Mouse (Mus musculus) frontal cortex, adult 2 months (tissue): ENCODE measurements around the gene Naglu. TPM values are rescaled to one million over a fixed set of nuclear protein-coding genes. Genes with fewer than 3 reads are reported as not detected.

Experiments
- DNase-seq, 2 experiments: peaks; one replicate each; pipeline ENCODE4 v3.0.0; 2022; ENCODE audit warnings: low spot score in 1 of 2; ENCODE audit errors: extremely low spot score in 1 of 2
- polyA plus RNA-seq: library from polyadenylated mRNA; depleted of rRNA; stranded (reverse); fragments of >200 nt; gene quantifications from 2 replicates; pipeline ENCODE4 v1.2.3, GENCODE M21; 2012

The Naglu gene
- polyA plus RNA-seq, 1 experiment: 13.0 TPM

DNA sequence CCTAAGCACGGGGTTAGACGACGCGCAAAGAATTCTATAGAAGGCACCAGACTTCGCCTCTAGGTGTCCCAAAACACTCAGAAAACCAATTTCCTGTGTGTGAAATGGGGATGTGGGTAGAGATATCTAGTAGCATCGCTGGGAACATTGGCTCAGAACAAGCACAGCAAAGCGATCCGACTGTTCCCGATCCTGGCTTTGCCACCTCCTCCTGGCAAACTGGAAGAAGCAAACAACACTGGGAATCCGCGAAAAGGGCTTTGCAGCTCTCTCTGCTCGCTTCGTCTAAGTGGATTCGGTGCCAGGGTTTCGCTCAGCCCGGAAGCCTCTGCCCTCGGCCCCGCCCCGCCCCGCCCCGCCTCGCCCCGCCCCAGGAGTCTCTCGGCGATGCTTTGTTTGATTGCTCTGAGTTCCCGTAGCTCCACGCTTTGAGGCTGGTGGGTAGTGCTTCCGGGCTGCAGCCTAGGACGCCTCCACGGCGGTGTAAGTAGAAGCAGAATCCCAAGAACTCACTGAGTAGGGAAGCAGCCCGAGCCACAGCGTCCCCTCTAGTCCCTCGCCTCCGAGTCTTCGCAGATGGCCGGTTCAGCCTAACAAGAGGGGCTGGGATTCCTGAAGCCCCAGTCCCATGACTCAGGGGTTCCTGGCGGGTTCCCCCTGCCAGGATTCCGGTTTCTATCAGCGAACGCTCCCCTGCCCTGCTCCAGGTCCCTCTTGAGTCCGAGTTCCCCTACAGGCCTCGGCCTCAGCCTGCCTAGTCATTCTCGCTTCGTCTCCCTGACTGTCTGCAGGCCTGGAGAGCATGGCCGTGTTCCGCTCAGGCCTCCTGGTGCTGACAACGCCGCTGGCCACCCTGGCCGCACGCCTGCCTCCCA is 12.6 kb downstream of the Naglu start, which contains the start of gene Coasy:
Gene Coasy (plus strand): TSS at position 358 of the 875 bp plus-strand sequence.
- DNase-seq: peak; percentile 84 to 93

- DNase-seq: no peak
These were observed 13.4 kb downstream of the Naglu start for GRCm38 (mm10) chr11:101083083-101083697.

DNA sequence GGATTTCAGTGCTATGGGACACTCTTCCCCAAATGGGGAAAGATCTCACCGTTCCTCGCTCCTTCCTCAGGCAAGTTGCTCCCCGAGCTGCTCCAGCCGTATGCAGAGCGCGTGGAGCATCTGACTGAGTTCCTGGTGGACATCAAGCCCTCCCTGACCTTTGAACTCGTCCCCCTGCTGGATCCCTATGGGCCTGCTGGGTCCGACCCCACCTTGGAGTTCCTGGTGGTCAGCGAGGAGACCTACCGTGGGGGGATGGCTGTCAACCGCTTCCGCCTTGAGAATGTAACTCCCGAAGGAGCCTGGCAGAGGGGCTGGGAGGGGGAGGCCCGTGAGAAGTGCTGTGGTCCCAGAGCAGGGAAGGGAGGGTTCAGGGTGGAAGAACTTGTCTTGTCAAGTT is 14.4 kb downstream of the Naglu start:
- DNase-seq: no peak

GRCm38 (mm10) chr11:101084811-101085210 is 15.0 kb downstream of the Naglu start:
- DNase-seq: no peak

DNA sequence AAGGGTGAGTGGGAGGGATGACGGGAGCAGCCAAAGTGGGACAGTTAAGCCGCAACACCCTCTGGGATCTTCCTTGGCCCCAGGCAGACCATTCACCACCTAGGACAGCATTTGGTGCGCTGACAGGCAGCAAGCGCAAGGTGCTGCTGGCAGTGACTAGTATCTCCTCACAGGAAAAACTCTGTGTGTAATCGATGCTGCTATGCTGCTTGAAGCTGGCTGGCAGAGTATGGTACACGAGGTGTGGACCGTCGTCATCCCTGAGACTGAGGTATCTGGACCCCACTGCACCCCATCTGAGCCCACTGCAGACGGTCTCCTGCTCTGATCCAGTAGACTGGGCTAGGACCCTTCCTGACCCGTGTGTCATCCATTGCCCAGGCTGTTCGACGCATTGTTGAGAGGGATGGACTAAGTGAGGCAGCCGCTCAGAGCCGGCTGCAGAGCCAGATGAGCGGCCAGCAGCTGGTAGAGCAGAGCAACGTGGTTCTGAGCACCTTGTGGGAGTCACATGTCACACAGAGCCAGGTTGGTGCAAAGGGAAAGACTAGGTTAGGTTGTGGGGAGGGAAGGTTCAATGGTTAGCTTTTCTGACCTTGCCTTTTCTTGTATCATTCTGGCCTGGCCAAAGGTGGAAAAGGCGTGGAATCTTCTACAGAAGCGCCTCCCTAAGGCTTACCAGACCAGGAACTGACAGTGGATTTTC is 16.0 kb downstream of the Naglu start:
- DNase-seq: no peak

GRCm38 (mm10) chr11:101086323-101086674 is 16.5 kb downstream of the Naglu start:
- no peak for DNase-seq

- DNase-seq: peak; percentile 87 to 97
These were observed 17.2 kb downstream of the Naglu start, which contains the start of gene Mlx for GRCm38 (mm10) chr11:101086756-101087681. TSS of gene Mlx (plus strand) at chr11:101087277.

DNA sequence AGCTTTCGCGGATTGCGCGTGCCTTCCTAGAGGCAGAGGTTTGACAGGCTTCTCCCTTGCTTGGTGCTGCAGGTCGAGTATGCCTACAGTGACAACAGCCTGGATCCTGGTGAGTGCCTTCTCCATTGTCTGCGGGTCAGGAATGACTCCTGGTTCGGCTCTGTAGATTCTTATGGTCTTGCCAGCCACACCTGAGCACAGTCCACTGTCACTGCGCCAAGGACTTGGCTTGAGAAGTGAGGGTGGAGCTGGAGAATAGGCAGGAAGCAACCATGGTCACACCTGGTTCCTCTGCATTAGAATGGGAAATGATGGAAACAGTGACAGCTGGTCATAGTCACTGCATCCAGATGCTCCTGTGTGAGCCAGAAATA is 17.9 kb downstream of the Naglu start:
- no peak for DNase-seq

GRCm38 (mm10) chr11:101089931-101090330 is 20.1 kb downstream of the Naglu start:
- DNase-seq: no peak

GRCm38 (mm10) chr11:101094930-101095313 is 25.1 kb downstream of the Naglu start:
- DNase-seq: no peak

DNA sequence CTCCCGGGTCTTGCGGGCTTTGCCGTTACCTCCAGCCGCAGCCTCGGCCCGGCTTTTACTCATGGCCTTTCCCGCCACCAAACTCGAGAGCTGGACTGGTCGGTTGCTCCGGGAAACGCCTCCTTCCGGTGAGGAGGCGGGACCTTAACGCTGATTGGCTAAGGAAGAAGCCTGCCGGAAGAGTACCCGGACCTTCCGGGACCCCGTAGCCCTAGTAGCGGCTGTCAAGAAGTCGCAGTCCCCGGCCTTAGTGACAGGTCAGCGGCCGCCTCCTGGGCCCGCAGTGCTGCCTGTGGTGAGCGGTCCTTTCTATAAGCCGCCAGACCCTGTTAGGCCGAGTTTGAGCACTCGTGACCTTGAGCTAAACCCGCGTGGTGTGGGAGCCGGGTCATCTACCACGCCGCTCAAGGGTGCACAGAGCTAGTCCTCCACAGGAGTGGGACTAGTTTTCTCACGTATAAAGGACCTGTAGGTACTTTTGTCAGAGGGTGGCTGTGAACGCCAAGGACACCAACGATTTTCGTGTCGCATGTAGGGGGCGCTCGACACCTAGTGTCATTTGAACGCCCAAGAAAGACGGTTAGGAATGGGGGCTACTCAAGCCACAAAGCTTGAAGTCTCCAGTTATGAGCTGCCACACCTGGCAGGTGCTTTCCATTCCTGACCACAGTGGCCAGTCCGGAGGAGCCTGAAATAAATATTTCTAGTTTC is 25.7 kb downstream of the Naglu start, which contains the start of gene Psmc3ip:
Gene Psmc3ip (minus strand): TSS at position 123 of the 711 bp plus-strand sequence.
- DNase-seq: peak; percentile 90 to 95

DNA sequence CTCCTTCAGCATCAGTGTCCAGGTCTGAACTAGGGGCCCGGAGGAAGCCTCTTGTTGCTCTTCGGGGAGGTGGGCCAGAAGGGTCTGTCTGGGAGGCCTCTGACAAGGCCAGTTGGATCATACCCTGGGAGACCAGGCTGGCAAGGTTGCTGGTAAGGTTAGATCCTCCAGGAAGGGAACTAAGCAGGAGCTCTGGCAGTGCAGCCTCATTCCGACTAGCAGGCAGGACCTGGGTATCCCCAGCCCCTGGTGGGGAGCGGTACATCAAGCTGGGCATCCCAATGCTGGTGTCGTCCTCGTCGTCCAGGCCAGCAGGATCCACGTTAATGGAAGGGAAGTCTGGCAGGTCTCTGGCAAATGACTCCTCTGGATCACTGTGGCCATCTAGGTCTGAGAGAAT is 28.4 kb downstream of the Naglu start:
- DNase-seq: no peak

GRCm38 (mm10) chr11:101103011-101103410 is 33.2 kb downstream of the Naglu start:
- DNase-seq: no peak

- DNase-seq: no peak
These were observed 39.5 kb downstream of the Naglu start for GRCm38 (mm10) chr11:101109351-101109750.

- no peak for DNase-seq
These were observed 40.9 kb downstream of the Naglu start for GRCm38 (mm10) chr11:101110708-101111107.

GRCm38 (mm10) chr11:101111178-101111577 is 41.4 kb downstream of the Naglu start:
- DNase-seq: no peak

DNA sequence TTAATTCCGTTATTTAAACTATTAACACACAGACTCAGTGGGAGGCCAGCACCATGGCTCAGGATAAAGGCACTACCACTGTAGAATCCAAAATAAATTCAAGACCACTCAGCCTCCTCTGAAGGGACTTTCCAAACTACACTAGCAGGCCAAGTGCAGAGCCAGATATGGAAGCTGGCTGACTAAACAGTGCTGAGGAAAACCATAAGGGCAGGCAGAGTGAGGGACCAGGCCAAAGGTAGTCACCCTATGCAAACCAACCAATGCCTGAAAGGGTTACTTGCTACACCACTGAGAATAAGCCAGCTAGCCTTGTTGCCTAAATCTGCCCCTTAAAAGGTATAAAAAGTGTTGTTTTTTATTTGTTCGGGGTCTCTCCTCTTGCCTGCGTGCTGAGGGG is 42.4 kb downstream of the Naglu start:
- no peak for DNase-seq

GRCm38 (mm10) chr11:101115564-101115963 is 45.8 kb downstream of the Naglu start:
- no peak for DNase-seq

GRCm38 (mm10) chr11:101118105-101118504 is 48.3 kb downstream of the Naglu start:
- no peak for DNase-seq
